Mouse (Mus musculus): Measurements from ENCODE around the gene Ak5.
"Not testable (repeated sequence)": the region's sequence is repeated elsewhere in the genome, so short reads cannot be mapped to it uniquely, and the experiment has no call there.

Gene Ak5

GRCm38 (mm10) chr3:152474582-152475277 is 193.4 kb downstream of the Ak5 start:
- DNase-seq: peak; percentile 76

DNA sequence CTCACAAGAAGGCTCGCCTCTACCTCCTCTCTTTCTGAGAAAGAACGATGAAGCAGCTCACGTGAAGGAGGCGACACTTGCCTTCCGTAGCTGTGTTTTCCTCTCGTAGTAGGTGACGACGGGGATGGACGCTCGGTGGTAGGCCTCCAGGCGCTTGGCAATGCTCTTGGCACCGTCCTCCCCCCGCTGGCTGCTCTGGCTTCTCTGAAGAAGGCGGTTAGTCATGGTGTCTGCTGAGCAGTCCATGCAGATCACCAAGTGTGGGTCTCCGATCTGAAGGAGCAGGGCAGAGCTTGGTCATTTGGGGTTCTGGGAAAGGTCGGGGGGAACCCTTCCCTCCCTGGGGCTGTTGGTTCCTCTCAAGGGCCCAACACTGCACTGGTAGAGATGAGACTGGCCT is 195.5 kb downstream of the Ak5 start:
- no peak for DNase-seq

DNA sequence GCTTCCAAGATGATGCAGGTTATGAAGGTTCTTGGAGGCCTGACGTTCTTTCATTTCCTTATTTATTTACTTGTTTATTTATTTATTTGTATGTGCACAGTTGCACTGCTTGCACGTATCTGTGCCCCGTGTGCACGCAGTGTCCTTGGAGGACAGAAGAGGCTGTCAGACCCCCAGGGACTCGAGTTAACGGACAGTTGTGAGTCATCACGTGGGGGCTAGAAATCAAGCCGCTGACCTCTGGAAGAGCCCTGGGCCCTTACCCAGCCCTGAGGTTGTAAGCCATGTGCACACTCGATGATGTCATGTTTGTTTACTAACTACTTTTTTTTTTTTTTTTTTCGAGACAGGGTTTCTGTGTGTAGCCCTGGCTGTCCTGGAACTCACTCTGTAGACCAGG is 197.8 kb downstream of the Ak5 start:
- DNase-seq: no peak

- no peak for DNase-seq
Measured at GRCm38 (mm10) chr3:152469423-152470200, 198.5 kb downstream of the Ak5 start.

GRCm38 (mm10) chr3:152468569-152469041 is 199.6 kb downstream of the Ak5 start:
- no peak for DNase-seq

DNA sequence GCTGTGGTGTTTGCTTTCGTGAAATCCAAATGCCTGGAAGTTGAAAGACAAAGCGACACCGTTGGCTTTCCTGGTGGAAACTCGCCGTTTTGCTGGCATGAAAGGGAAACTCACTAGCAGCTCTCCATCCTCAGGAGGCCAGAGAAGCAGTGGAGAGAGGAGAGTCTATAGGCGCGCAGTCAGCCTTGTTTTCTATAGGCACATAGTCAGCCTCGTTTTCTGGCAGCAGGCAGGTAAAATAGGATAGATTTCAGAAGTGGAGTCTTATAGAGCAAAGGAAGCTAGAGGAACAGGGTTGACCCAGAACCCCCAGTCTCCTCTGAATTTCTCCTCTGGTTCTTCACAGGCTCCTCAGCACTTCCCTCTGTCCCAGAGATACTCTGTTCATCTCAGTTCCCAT is 200.1 kb downstream of the Ak5 start:
- no peak for DNase-seq

DNA sequence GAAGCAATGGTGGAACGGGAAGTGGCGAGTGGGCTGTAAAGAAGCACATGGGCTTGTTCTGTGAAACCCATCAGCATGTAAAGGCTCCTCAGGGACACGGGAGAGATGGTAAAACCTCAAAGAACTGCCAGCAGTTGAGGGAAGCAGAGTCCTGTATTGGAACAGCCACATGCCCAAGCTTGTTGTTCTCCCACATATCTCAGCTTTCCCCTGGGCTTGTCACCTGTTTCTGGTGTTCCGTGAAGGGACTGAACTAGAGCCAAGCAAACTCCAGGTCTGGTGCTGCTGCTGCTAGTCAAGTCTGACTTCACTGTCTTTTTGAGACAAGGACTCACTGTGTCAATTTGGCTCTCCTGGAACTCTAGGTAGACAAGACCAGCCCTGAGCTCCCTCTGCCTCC is 200.8 kb downstream of the Ak5 start:
- no peak for DNase-seq

GRCm38 (mm10) chr3:152466849-152467248 is 201.3 kb downstream of the Ak5 start:
- no peak for DNase-seq

DNA sequence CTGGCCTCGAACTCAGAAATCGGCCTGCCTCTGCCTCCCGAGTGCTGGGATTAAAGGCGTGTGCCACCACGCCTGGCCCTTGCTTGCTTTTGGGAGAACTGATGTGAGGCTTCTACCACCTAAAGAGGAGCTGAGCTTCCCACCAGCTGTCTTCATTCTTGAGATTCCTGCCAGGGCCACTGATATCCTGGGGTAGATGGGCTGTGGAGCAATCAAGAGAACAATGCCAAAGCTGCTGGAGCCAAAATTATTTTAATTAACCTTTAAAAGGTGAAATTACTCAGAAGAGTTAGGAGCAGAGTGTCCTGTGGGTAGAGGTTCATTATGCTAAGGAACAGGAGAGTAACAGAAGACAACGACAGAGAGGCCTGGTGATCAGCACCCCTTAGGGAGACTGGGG is 202.8 kb downstream of the Ak5 start:
- no peak for DNase-seq

- DNase-seq: no peak
Measured at GRCm38 (mm10) chr3:152464462-152464861, 203.7 kb downstream of the Ak5 start.

DNA sequence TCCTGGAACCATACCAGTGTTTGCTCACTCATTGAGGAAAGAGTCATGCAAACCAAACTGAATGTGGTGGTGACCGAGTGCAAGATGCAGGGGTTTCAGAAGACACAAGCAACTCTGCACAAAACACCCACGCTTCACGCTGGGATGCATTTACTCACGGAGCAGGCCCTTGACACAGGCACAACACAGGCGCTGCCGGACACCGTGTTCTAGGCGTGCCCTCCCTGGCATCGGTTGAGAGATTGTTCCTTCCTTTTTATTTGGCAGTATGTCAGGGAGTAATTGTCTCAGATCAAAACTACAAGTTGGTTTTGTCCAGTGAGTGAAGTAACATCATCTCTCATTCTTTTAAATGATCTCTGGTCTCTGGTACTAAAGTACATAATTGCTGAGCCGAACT is 205.3 kb downstream of the Ak5 start:
- DNase-seq: no peak

DNA sequence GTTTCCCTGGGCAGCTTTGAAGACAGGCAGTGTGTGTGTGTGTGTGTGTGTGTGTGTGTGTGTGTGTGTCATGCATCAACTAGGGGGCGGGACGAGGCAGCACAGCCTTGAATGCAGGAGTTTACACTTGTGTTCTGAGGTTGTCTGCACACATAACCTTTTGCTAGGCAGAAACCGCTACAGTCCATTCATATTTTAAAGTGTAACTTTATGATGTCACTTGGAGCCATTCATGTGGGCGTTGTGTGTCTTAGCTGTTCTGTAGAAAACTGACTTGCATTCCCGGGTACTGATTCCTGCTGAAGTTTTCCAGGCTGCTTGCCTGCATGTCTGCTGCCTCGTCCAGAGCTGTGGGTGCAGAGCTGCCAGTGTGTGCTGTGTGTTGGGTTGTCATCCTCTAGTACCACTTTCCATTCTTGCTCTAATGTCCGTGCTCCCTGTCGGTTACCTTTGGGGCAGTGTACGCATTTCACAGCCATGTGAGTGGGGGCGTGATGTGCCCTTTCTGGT is 206.1 kb downstream of the Ak5 start:
- DNase-seq: no peak

DNA sequence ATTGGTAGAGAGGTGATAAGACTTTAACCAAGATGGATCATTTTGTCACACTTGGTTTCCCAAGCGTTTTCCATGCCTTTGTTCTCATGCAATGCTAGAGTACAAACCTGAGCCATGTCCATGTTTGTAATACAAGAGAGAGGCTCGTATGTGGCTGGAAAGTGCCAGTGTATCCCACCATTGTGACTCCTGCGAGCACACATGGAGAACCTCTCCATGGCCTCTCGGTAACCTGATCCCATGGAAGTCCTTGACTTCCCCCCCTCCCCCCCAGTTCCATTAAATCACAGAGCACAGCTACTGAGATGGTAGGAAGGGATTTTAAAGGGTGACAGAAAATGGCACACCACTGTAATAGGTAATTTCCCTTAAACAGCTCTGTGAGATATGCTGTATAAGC is 207.4 kb downstream of the Ak5 start:
- no peak for DNase-seq

DNA sequence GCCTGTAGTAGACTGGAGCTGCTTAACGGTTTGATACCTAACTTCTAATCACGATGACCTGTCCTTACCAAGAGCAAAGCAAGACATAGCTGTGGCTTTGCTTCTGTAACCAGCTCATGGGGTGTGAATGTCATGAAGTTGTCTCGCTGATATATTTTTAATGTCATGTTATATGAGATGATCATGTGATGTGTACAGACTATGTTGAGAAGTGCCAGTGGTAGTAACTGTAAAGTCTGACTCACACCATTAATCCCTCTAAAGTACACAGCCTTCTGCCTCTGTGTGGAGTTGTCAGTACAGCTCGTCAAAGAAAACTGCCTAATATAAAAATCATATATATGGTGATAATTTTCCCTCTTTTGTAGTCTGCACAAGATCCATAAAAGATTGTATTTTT is 209.3 kb downstream of the Ak5 start:
- not testable (repeated sequence) for DNase-seq

- no peak for DNase-seq
Measured at GRCm38 (mm10) chr3:152457308-152458035, 210.7 kb downstream of the Ak5 start.

GRCm38 (mm10) chr3:152453163-152453562 is 215.0 kb downstream of the Ak5 start:
- no peak for DNase-seq

DNA sequence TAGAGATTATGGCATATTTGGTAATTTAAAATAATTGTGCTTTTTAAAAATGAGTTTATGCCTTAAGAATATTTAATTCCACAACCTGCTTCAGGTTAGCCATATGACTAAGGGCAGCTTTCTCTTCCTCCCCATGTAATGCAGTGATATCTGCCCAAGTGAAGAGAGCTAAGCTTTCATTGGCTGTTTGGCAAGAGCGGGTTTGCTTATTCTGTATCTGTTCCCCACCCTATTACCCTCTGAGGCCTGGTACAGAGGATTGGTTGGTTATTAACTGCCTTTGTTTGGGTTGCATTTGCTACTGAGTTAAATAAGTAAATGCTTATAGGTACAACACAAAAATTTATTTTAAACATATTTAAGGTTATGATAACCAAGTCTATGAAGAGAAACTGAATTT is 221.2 kb downstream of the Ak5 start:
- no peak for DNase-seq

- DNase-seq: no peak
Measured at GRCm38 (mm10) chr3:152444114-152444513, 224.0 kb downstream of the Ak5 start.

- no peak for DNase-seq
Measured at GRCm38 (mm10) chr3:152442795-152443194, 225.4 kb downstream of the Ak5 start.

DNA sequence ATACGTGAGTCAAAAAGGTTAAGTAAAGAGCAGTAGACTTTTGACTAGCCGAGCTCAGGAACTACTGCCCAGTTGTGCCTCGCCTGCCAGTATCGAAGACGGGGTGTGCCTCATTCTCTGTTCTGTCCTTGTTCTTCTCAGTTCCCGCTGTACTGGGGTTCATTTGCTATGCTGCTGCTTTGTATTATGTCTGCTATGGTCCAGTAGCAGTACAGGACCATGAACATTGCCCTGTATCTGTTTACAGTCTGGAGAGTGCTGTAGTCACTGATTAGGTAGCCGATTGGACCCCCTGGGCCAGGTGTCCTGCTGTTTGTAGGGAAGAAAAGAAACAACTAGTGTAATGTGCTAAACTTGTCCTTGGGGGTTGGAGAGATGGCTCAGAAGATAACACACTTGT is 230.1 kb downstream of the Ak5 start:
- no peak for DNase-seq

DNA sequence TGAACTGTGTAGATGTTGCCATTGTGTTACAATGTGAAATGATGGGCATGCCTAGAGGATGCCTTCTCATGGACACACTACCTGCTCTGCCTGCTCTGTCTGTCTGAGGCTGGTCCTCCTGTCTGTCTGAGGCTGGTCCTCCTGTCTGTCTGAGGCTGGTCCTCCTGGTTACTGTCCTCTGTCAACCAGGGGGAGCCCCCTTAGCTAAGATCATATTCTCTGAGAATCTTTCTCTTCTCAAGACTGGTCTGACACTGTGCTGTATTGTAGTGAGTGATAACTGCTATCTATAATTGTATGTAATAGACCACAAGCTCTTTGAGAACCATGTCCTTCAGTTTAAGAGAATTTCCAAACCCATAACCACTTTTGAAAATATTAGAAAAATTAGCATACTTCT is 232.6 kb downstream of the Ak5 start:
- DNase-seq: no peak

- DNase-seq: no peak
Measured at GRCm38 (mm10) chr3:152432677-152433076, 235.5 kb downstream of the Ak5 start.

GRCm38 (mm10) chr3:152428925-152429324 is 239.2 kb downstream of the Ak5 start:
- no peak for DNase-seq
